Mouse (Mus musculus) urinary bladder, adult 2 months (tissue): ENCODE results near the gene Srcin1. TPM values are rescaled to one million over a fixed set of nuclear protein-coding genes. Genes with fewer than 3 reads are reported as not detected.
A peak's percentile ranks its signal among the peaks of the same experiment; 100 is the strongest.

Experiments
- DNase-seq: peaks from one replicate; pipeline ENCODE4 v3.0.0; 2022; ENCODE audit warnings: low spot score
- polyA plus RNA-seq: library from polyadenylated mRNA; depleted of rRNA; stranded (reverse); fragments of >200 nt; gene quantifications from 2 replicates; pipeline ENCODE4 v1.2.3, GENCODE M21; 2012

Gene Srcin1
- polyA plus RNA-seq, 1 experiment = 1.4 TPM

DNA sequence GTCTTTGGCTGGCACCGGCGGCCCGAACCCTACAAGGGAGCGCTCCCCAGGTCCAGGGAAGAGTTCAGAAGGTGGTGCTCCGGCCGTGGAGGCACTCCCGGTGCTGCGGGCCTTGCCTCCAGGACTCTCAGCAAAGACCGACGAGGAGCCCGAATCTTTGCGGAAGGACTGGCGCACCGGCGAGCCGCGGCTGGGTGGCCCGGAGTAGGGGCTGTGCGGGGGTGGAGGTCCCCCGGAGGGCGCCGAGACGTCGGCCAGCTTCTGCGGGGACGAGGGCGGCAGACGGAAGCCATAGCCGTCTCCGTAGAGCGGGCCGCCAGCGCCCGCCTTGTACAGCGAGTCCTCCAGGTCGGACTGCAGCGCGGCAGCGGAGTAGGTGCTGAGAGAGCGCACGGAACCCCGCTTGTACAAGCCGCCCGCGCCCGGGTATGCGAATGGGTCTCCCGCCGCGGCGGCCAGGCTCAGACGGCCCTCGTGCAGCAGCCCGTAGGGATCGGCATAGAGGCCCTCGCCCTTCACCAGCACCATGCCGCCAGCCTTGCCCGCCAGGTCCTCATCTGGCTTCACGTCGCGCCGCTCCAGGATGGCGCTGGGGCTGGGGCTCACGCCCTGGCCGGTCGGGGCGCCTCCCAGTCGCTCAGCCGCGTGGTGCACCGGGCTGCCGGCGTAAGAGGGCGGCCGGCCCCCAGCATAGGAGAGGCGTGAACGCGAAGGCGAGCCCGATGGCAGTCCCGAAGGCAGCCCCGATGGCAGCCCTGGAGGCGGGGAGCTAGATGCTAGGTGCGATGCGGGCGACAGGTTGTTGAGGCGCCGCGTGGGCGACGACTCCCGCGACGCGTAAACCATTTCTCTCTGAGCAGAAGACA is 41.3 kb downstream of the Srcin1 start:
- no peak for DNase-seq

- no peak for DNase-seq
Observed at GRCm38 (mm10) chr11:97533653-97534052, 42.3 kb downstream of the Srcin1 start.

DNA sequence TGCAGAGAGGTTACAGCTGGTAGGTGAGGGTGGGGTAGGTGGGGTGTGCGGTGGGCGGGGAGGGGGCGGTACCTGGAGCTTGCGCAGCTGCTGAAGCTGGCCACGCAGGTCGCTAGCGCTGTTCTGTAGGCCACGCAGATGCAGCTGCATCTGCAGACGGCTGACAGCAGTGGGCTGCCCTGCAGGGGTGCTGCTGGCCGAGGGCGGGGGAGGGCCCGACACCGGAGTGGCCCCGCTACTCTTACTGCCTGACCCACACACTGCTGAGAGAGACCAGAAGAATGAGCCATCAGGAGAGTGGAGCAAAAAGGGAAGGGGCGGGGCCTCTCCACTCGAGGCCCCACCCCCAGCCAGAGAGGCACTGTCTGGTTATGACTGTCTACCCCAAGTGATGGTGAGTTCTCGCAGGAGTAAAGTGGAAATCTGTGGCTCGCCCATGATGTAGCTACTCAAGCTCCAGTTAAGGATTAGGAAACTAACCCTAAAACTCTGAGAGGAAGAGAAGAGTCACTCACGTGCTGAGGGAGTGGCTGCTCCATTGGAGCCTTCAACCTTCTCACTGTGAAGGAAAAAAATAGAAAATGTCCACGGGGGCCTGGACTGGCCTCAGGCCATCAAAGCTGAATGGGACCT is 42.9 kb downstream of the Srcin1 start:
- DNase-seq = no peak

GRCm38 (mm10) chr11:97532354-97532753 is 43.6 kb downstream of the Srcin1 start:
- no peak for DNase-seq

GRCm38 (mm10) chr11:97531381-97532260 is 44.4 kb downstream of the Srcin1 start:
- DNase-seq = peak; percentile 80

- no peak for DNase-seq
Observed at GRCm38 (mm10) chr11:97530961-97531360, 45.0 kb downstream of the Srcin1 start.

GRCm38 (mm10) chr11:97530069-97530468 is 45.9 kb downstream of the Srcin1 start:
- no peak for DNase-seq

DNA sequence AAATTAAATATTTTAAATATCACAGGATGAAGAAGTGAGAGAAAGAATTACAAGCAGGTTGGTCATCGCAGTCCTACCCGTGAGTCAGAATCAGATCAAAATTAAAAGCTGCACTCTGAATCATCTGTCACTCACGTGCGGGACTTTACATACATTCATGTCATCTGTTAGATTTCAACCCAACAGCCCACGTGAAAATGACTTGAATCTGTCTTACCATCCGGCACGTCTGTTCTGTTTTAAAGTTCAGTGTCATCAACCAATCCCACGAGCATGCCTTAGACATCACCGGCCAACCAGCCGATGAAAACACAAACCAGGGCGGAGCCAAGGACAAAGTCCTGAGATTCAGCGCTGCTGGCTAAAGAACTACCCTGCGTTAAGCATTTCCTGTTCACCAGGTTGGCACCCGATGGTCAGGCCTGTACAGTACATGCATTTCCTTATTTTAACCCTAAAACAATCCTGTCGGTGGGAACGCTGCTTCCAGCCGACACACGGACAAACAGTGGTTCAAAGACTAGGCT is 47.6 kb downstream of the Srcin1 start:
- no peak for DNase-seq

DNA sequence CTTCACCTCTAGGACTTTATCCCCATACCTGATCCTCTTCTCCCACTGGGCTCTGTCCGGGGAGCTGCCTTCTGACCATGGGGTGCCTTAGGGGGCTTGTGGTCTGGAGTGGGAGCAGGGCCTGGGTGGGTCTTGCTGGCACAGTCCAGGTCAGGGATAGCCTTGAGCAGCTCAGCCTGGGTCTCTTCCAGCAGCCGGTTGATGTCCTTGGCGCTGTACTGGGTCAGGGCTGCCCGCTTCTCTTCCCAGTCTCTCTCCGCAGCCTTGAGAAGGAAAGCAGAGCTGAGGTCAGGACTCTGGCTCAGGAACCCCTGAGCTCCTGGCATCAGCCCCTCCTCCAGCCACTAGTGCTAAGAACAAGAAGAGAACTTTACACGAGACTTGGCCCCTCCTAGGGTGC is 50.7 kb downstream of the Srcin1 start:
- no peak for DNase-seq

DNA sequence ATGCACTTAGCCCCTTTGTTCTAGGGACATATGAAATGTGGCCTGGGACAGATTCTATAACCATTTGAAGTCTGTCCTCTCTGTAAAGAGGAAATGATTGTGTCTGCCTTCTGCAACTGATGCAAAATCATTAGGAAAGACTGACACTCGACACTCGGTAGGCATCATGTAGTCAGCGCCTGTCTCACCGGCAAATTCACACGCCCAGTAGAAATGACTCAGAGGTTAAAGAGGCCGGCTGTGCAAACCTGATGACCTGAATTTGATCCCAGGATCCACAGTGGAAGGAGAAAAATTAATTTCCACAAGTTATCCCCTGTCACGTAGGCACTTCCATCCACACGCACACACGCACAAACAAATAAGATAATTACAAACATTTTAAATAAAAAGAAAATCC is 51.7 kb downstream of the Srcin1 start:
- DNase-seq = no peak

DNA sequence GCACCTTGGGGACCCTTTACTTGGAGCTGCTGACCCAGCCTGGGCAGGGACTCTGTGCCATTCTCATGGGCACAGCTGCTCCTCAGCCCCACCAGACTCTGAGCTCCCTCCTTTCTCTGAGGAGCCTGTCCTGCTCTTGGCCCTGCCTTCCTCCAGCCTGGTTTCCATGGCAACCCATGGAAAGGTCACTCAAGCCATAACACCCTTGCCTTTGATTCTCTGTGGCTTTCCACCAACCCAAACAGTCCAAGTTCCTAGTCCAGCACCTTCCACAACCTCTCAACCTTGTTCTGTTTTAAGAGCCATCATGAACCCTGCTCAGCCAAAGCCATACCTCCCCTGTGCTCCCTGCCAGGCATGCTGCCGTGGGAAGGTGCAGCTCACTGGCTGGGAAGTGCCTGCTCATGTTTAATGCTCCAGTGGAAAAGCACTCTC is 52.1 kb downstream of the Srcin1 start:
- no peak for DNase-seq

DNA sequence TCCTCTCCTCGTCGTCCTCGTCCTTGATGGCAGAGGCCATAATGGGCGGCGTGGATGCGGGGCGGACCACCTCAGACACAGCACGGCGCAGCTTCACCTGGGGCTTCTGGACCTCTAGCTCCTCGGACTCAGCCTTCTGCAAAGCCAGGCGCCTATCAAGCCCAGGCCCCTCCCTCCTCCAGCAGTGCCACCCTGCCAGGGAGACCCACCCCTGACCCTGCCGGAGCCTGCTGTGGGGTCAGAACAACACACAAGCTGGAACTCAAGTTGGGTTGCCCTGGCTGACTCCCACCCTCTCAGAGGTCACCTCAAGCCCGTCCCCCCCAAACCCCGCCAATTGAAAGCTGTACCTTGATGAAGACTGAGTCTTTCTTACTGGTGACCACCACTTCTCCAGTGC is 52.9 kb downstream of the Srcin1 start:
- no peak for DNase-seq

GRCm38 (mm10) chr11:97521741-97522474 is 54.1 kb downstream of the Srcin1 start:
- no peak for DNase-seq

DNA sequence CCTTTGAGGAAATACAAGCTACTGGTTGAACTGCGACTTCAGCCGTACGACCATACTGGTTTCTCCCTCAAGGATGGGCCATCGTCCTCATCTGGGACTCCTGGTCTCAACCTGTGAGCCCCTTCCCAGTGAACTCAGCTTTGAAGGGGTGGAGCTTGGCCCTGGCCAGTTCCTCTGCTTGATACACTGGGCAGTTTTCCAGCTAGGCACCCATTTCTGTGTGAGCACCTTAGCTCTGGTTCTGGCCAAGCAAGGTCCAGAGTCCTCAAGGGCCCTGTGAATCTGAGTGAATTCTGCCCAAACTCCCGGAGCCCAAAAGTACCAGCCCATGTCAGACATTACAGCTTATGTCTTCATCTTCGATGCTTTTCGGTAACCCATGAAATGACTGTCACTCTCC is 55.4 kb downstream of the Srcin1 start:
- DNase-seq = no peak

- no peak for DNase-seq
Observed at GRCm38 (mm10) chr11:97513066-97513465, 62.9 kb downstream of the Srcin1 start.

GRCm38 (mm10) chr11:97512511-97512910 is 63.5 kb downstream of the Srcin1 start:
- DNase-seq = no peak

DNA sequence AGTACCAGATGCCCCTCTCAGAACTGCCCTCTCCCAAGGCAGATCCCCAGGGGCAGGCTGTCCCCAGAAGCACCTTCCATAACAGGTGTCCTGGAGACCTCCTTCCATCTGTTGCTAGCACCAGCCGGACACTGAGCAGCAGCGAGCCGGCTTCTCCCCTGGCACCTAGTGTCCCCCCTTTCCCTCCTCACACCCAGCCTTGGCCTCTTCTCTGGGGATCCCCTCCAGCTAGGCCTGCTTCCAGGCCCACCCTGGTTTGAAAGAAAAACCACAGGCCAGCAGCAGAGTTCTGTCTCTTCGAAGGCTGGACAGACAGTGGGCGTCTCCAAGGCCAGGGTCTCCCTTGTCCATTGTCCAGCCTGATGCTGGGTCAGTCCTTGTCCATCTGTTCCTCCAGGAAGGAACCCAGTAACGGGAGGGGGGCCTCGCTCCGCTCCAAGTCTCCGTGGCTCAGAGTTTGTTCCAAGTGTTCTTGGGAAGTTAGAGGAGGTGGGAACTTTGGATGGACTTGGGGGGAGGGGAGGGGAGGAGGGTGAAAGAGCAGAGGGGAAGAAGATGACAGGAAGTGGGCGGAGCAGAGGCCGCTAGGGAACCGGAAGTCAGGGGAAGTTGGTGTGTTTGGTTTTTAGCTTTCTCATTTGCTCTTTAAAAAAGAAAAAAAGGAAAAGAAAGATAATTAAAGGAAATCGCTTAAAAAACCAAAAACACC is 64.2 kb downstream of the Srcin1 start:
- no peak for DNase-seq

DNA sequence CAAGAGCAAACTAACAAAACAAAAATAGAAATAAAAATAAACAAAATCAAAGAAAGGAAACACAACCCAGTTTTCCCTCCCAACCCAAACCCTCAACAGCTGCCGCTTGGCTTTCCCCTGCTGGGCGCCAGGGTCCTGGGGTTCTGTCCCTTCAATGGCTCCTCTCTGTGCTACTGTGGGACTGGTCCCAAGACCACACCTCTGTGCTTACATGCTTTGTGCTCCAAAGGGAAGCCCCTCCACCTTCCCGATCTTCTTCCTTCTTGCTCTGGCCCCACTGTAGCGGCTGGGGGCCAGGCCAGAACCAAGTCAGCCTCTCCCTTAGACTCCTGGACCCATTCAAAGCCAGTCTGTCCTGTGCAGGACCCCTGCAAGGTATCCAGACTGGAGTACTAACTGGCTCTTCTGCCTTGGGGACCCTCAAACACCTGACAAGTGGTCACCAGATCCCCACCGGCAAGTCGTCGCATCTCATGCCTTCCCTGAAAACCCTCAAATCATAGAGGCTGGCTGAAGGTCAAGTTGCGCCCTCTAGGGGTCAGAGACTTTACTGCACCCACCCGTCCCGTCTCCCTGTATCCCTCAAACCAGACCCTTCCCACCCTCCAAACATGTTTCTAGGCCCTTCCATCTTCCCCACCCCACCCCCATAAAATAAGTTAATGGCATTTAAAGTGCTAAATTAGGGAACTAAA is 64.9 kb downstream of the Srcin1 start:
- no peak for DNase-seq

GRCm38 (mm10) chr11:97509715-97510485 is 66.1 kb downstream of the Srcin1 start:
- no peak for DNase-seq
